Mouse (Mus musculus) right cerebral cortex, postnatal 4 days (tissue): ENCODE data around the gene Hist1h2bq.
"Not testable (repeated sequence)": the region's sequence is repeated elsewhere in the genome, so short reads cannot be mapped to it uniquely, and the experiment has no call there.

Experiments used
- DNase-seq: peaks from one replicate; pipeline ENCODE4 v3.0.0-alpha.2; 2022

The Hist1h2bq gene

GRCm38 (mm10) chr13:21810073-21810472, at the start of gene Hist1h2bq, which contains the start of gene Hist1h2ao:
Gene Hist1h2bq (minus strand): TSS chr13:21810197.
Gene Hist1h2ao (plus strand): TSS chr13:21810465.
- DNase-seq, result not testable (repeated sequence)

- peak; percentile 27 for DNase-seq
Observed at GRCm38 (mm10) chr13:21855698-21856162, 45.7 kb upstream of the Hist1h2bq start.

- peak; percentile 67 for DNase-seq
Observed at GRCm38 (mm10) chr13:21855146-21855545, 45.1 kb upstream of the Hist1h2bq start.

- DNase-seq, result no peak
Observed at GRCm38 (mm10) chr13:21852215-21852945, 42.4 kb upstream of the Hist1h2bq start.

GRCm38 (mm10) chr13:21850696-21851095, 40.7 kb upstream of the Hist1h2bq start:
- not testable (repeated sequence) for DNase-seq

GRCm38 (mm10) chr13:21847883-21848282, 37.9 kb upstream of the Hist1h2bq start:
- DNase-seq, result no peak

- not testable (repeated sequence) for DNase-seq
Observed at GRCm38 (mm10) chr13:21846356-21846755, 36.4 kb upstream of the Hist1h2bq start.

GRCm38 (mm10) chr13:21840508-21840907, 30.5 kb upstream of the Hist1h2bq start:
- DNase-seq, result not testable (repeated sequence)

GRCm38 (mm10) chr13:21833461-21833860, 23.5 kb upstream of the Hist1h2bq start, which contains the start of the genes Hist1h2ap and Hist1h2br:
Gene Hist1h2ap (minus strand): TSS chr13:21833507.
Gene Hist1h2br (plus strand): TSS chr13:21833743.
- DNase-seq, result not testable (repeated sequence)

- not testable (repeated sequence) for DNase-seq
Observed at GRCm38 (mm10) chr13:21831418-21832394, 21.7 kb upstream of the Hist1h2bq start, which contains the start of gene Hist1h4n. Gene Hist1h4n (minus strand): TSS chr13:21832196.

- DNase-seq, result no peak
Observed at GRCm38 (mm10) chr13:21830344-21830743, 20.3 kb upstream of the Hist1h2bq start.

GRCm38 (mm10) chr13:21828511-21828910, 18.5 kb upstream of the Hist1h2bq start:
- DNase-seq, result no peak

- not testable (repeated sequence) for DNase-seq
Observed at GRCm38 (mm10) chr13:21820082-21820890, 10.3 kb upstream of the Hist1h2bq start.

GRCm38 (mm10) chr13:21812092-21812491, 2.1 kb upstream of the Hist1h2bq start:
- not testable (repeated sequence) for DNase-seq

GRCm38 (mm10) chr13:21811539-21811938, 1.5 kb upstream of the Hist1h2bq start, which contains the start of gene Hist1h4m:
Gene Hist1h4m (plus strand): TSS chr13:21811746.
- DNase-seq, result peak; percentile 8

- DNase-seq, result not testable (repeated sequence)
Observed at GRCm38 (mm10) chr13:21811074-21811473, 1.1 kb upstream of the Hist1h2bq start.

- DNase-seq, result not testable (repeated sequence)
Observed at GRCm38 (mm10) chr13:21803058-21803457, 6.9 kb downstream of the Hist1h2bq start.

GRCm38 (mm10) chr13:21797163-21797562, 12.8 kb downstream of the Hist1h2bq start:
- DNase-seq, result not testable (repeated sequence)

- DNase-seq, result no peak
Observed at GRCm38 (mm10) chr13:21795584-21795983, 14.4 kb downstream of the Hist1h2bq start.

- no peak for DNase-seq
Observed at GRCm38 (mm10) chr13:21790601-21791283, 19.3 kb downstream of the Hist1h2bq start.

- no peak for DNase-seq
Observed at GRCm38 (mm10) chr13:21789925-21790324, 20.1 kb downstream of the Hist1h2bq start.
